7 mouse cellular contexts compared by ENCODE assay signal in genomic region chr13:59011530-59011903, GRCm38 (mm10).
DNase-seq lines count a peak whose midpoint lies in the region; ATAC-seq and TF ChIP-seq lines count a peak whose summit lies in the region.

No protein-coding gene starts in this region.

- 3% methylated on average over 15 of the region's 15 CpGs for WGBS in forebrain, embryonic 14.5 days
- 4% methylated on average over 15 of the region's 15 CpGs for WGBS in heart, embryonic 16.5 days
- WGBS in liver, adult 2 months, result 10% methylated on average over 15 of the region's 15 CpGs

- no peaks in the 10 kb centered on the region for H3K36me3 ChIP-seq in forebrain, embryonic 14.5 days (ENCODE audit: control insufficient read depth, insufficient read depth, low read length)
- no peaks in the 10 kb centered on the region for H3K36me3 ChIP-seq in heart, embryonic 16.5 days (ENCODE audit: control insufficient read depth, insufficient read depth)
- no peaks in the 10 kb centered on the region for H3K36me3 ChIP-seq in liver, adult 2 months (ENCODE audit: control insufficient read depth, insufficient read depth, low read length)

- DNase-seq in cerebellum, adult 18-20 months, result peak; percentile 76 to 77
- DNase-seq in forebrain, embryonic 14.5 days (ENCODE audit: low spot score), result peak; percentile 92
- DNase-seq in kidney, postnatal 25 days, result peak; percentile 71 to 86
- peak; percentile 78 for DNase-seq in liver, adult 2 months (ENCODE audit: extremely low read depth, low read depth, low spot score)
- DNase-seq in naive thymus-derived CD4-positive, alpha-beta T cell, adult 2 months (ENCODE audit: low read depth), result peak; percentile 70
- DNase-seq in testis, postnatal 14 days (ENCODE audit: low spot score), result peak; percentile 69

- no peak for TF ChIP-seq CTCF in liver, adult 2 months (IDR thresholded peaks at IDR 0.05; ENCODE audit: low read depth, low read length)

- no peaks in the 10 kb centered on the region for H3K79me2 ChIP-seq in liver, adult 2 months (ENCODE audit: control insufficient read depth, insufficient read depth, low read length)

- peak overlapping the region; percentile 62 for H3K9ac ChIP-seq in forebrain, embryonic 14.5 days (ENCODE audit: low read length)
- H3K9ac ChIP-seq in heart, embryonic 16.5 days (ENCODE audit: low read length), result peak overlapping the region; percentile 31; the same call in 1 of the 2 replicates
- H3K9ac ChIP-seq in liver, adult 2 months (ENCODE audit: low read depth, low read length), result no peak overlapping the region

- TF ChIP-seq POLR2A in liver, adult 2 months (IDR thresholded peaks at IDR 0.05; ENCODE audit: extremely low read depth, insufficient read depth, low read length), result no peak

- H3K9me3 ChIP-seq in forebrain, embryonic 14.5 days (replicated peaks; ENCODE audit: control insufficient read depth, low read length), result no peaks in the 10 kb centered on the region
- H3K9me3 ChIP-seq in heart, embryonic 16.5 days (replicated peaks; ENCODE audit: control insufficient read depth, low read length), result no peaks in the 10 kb centered on the region

- no peaks in the 10 kb centered on the region for H3K27me3 ChIP-seq in forebrain, embryonic 14.5 days (replicated peaks; ENCODE audit: control insufficient read depth, insufficient read depth, low read length)
- 0 out of 2 replicates have a peak, but pooled peaks cover 5% of the 10 kb centered on the region for H3K27me3 ChIP-seq in heart, embryonic 16.5 days (ENCODE audit: control insufficient read depth, insufficient read depth, low read length)
- no peaks in the 10 kb centered on the region for H3K27me3 ChIP-seq in liver, adult 2 months (ENCODE audit: control insufficient read depth, insufficient read depth, low read length)

- peaks cover 15% of the 10 kb centered on the region for H3K4me1 ChIP-seq in forebrain, embryonic 14.5 days (ENCODE audit: control insufficient read depth, insufficient read depth, low read length)
- H3K4me1 ChIP-seq in heart, embryonic 16.5 days (ENCODE audit: control insufficient read depth, insufficient read depth, low read length), result peaks cover 6% of the 10 kb centered on the region
- peaks cover 16% of the 10 kb centered on the region for H3K4me1 ChIP-seq in liver, adult 2 months (ENCODE audit: control insufficient read depth, insufficient read depth, low read length)

- H3K4me2 ChIP-seq in forebrain, embryonic 14.5 days (ENCODE audit: low read length), result peak overlapping the region; percentile 67
- peak overlapping the region; percentile 68 for H3K4me2 ChIP-seq in heart, embryonic 16.5 days (ENCODE audit: low read depth, low read length)

- H3K27ac ChIP-seq in forebrain, embryonic 14.5 days (ENCODE audit: low read depth, low read length), result peak overlapping the region; percentile 70
- no peak overlapping the region for H3K27ac ChIP-seq in heart, embryonic 16.5 days (ENCODE audit: low read length)
- H3K27ac ChIP-seq in liver, adult 2 months (replicated peaks; ENCODE audit: insufficient read depth, low read depth, low read length), result no peak overlapping the region

- peak; percentile 97 for ATAC-seq in forebrain, embryonic 14.5 days
- ATAC-seq in heart, embryonic 16.5 days (replicated peaks; ENCODE audit: extremely low read depth, insufficient read depth, low FRiP score), result peak; percentile 92

- peak overlapping the region; percentile 25 for H3K4me3 ChIP-seq in forebrain, embryonic 14.5 days (ENCODE audit: low read depth, low read length)
- H3K4me3 ChIP-seq in heart, embryonic 16.5 days (ENCODE audit: low read length), result peak overlapping the region; percentile 40
- peak overlapping the region; percentile 16; the same call in 1 of the 2 replicates for H3K4me3 ChIP-seq in liver, adult 2 months (ENCODE audit: insufficient read depth, low read depth, low read length)
